Mouse (Mus musculus) kidney, embryonic 16.5 days (tissue): ENCODE data around the gene Tmem132c. TPM values are rescaled to one million over a fixed set of nuclear protein-coding genes. Genes with fewer than 3 reads are reported as not detected.

Experiments
- ATAC-seq: fragments of 200-750 bp; cut with Nextera tagmentation; 2 replicates; pipeline ENCODE4 v1.8.0; 2017; ENCODE audit warnings: moderate TSS enrichment; ENCODE audit not compliant: low FRiP score, low TSS enrichment
- H3K27ac ChIP-seq: fragments of 300-500 bp; sonication (generic); 2 replicates; pipeline ENCODE4 v1.5.1; 2014; ENCODE audit warnings: low read length
- H3K27me3 ChIP-seq: fragments of 300-500 bp; sonication (generic); 2 replicates; pipeline ENCODE4 v1.6.1; 2014; ENCODE audit warnings: low read length, control low read depth, mixed read lengths; ENCODE audit not compliant: insufficient read depth
- H3K36me3 ChIP-seq: fragments of 300-500 bp; sonication (generic); 2 replicates; pipeline ENCODE4 v1.6.1; 2014; ENCODE audit warnings: low read length, control low read depth, mixed read lengths; ENCODE audit not compliant: insufficient read depth
- H3K4me1 ChIP-seq: fragments of 300-500 bp; sonication (generic); 2 replicates; pipeline ENCODE4 v1.6.1; 2014; ENCODE audit warnings: low read length, control low read depth, mixed read lengths; ENCODE audit not compliant: insufficient read depth
- H3K4me2 ChIP-seq: fragments of 300-500 bp; sonication (generic); replicated peaks from 2 replicates; pipeline ENCODE4 v1.6.1; 2014; ENCODE audit warnings: low read depth, low read length
- H3K4me3 ChIP-seq: fragments of 300-500 bp; sonication (generic); 2 replicates; pipeline ENCODE4 v1.5.1; 2014; ENCODE audit warnings: mild to moderate bottlenecking, low read length
- H3K9ac ChIP-seq: fragments of 300-500 bp; sonication (generic); replicated peaks from 2 replicates; pipeline ENCODE4 v1.6.1; 2014; ENCODE audit warnings: low read length
- H3K9me3 ChIP-seq: fragments of 300-500 bp; sonication (generic); 2 replicates; pipeline ENCODE4 v1.6.1; 2016; ENCODE audit warnings: low read length, control low read depth
- WGBS: fragments of 180-500 bp; shearing (Covaris S2); extraction: QIAGEN DNeasy Blood & Tissue Kit; methylation state at CpG from one replicate; pipeline ENCODE4 v1.1.7; 2014; 5-methylcytosine and 5-hydroxymethylcytosine counted together
- polyA plus RNA-seq: library from polyadenylated mRNA; unstranded; fragments of >200 nt; fragmentation: Nextera tagmentation; extraction: Ambion mirVana; gene quantifications from 2 replicates; pipeline ENCODE4 v1.2.1, GENCODE M21; 2015

Gene Tmem132c
- polyA plus RNA-seq, 1 experiment from 2014 or later = 1.5 TPM

GRCm38 (mm10) chr5:127488666-127489065 is 247.1 kb downstream of the Tmem132c start:
- H3K27ac ChIP-seq = no peak overlapping the region
- ATAC-seq = no peak
- WGBS = 65% methylated on average over 13 of the region's 13 CpGs

DNA sequence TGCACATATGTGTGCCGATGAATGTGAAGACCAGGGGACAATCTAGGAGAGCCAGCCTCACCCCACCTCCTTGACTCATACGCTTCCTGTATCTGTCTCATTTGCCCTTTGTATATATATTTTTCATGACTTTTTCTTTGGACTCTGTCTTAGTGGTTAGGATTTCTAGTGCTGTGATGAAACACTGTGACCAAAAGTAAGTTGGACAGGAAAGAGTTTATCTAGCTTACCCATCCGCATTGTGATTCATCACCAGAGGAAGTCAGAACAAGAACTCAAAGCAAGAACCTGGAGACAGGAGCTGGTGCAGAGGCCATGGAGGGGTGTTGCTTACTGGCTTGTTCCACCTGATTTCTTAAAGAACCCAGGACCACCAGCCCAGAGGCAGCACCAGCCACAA is 250.1 kb downstream of the Tmem132c start:
- Histone ChIP-seq H3K4me1 (no peaks in the 10 kb centered on the region), H3K9ac (no peak overlapping the region), H3K4me2 (no peak overlapping the region), H3K9me3 (peaks cover 3% of the 10 kb centered on the region; the same call in 1 of the 2 replicates), H3K36me3 (no peaks in the 10 kb centered on the region), H3K4me3 (no peak overlapping the region), H3K27ac (no peak overlapping the region), H3K27me3 (no peaks in the 10 kb centered on the region)
- ATAC-seq = no peak
- 86% methylated on average over 3 of the region's 3 CpGs for WGBS

More at GRCm38 (mm10) chr5:127488666-127489065, 247.1 kb downstream of the Tmem132c start:
- H3K9me3 ChIP-seq = peaks cover 3% of the 10 kb centered on the region; the same call in 1 of the 2 replicates
- H3K9ac ChIP-seq = no peak overlapping the region
- no peaks in the 10 kb centered on the region for H3K36me3 ChIP-seq
- H3K4me1 ChIP-seq = peaks cover 8% of the 10 kb centered on the region
- no peak overlapping the region for H3K4me3 ChIP-seq
- no peak overlapping the region for H3K4me2 ChIP-seq
- H3K27me3 ChIP-seq = no peaks in the 10 kb centered on the region

DNA sequence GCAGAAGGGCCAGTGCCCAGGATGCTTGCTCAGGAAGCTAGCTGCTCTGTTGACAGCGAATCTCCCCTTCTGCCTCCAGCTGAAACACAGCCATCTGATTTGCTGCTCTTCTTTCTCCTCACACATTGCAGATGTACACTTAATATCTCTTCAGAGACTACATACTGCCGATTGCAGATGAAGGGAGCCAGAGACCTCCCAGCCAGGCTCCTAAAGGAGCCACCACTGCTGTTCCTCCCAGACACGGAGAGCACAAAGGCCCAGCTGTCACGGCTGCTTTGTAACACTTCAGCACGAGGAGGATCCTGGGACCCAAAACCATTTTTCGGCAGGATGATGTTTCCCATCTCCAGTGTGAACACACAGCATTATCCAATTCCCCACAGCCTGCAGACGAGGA is 255.3 kb downstream of the Tmem132c start:
- Histone ChIP-seq H3K4me1 (no peaks in the 10 kb centered on the region), H3K36me3 (no peaks in the 10 kb centered on the region), H3K4me3 (no peak overlapping the region), H3K27ac (no peak overlapping the region), H3K9me3 (peaks cover 2% of the 10 kb centered on the region; the same call in 1 of the 2 replicates), H3K4me2 (no peak overlapping the region), H3K9ac (no peak overlapping the region), H3K27me3 (no peaks in the 10 kb centered on the region)
- 73% methylated on average over 7 of the region's 7 CpGs for WGBS
- ATAC-seq = no peak

DNA sequence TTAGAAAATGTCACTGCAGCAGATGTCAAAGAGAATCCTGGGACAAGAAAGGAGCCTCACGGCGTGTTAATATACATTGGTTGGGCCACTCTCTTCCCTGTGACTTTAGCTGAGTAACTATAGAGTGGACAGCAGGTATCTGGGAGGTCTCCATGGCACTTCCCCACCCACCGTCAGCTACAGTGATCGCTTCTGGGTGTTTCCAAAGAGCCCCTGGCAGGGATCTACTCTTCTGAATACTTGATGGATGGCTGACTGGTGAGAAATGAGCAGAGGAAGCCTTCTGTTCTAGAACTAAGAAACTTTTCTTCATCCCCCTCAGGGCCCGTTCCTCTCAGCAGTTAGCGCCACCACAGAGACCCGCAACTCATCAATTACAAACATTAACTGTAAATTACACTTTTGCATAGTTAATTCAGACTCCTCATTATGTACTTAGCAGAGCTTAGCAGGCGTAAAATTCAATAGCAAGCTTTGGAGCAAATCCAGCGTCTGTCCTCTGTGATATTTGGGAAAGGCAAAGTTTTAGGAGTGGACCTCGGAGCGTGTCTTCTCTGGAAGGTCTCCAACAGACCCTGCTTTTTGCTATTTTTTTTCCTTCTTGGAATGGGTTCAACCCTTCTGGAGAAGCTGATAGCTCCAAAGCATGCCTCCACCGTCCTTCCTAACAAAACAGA is 257.7 kb downstream of the Tmem132c start:
- H3K4me2 ChIP-seq = no peak overlapping the region
- no peak overlapping the region for H3K4me3 ChIP-seq
- 70% methylated on average over 12 of the region's 12 CpGs for WGBS
- H3K4me1 ChIP-seq = no peaks in the 10 kb centered on the region
- H3K9me3 ChIP-seq = peaks cover 6% of the 10 kb centered on the region; the same call in 1 of the 2 replicates
- no peaks in the 10 kb centered on the region for H3K36me3 ChIP-seq
- no peaks in the 10 kb centered on the region for H3K27me3 ChIP-seq
- H3K9ac ChIP-seq = no peak overlapping the region
- H3K27ac ChIP-seq = no peak overlapping the region
- no peak for ATAC-seq

GRCm38 (mm10) chr5:127502838-127503237 is 261.2 kb downstream of the Tmem132c start:
- Histone ChIP-seq H3K4me1 (no peaks in the 10 kb centered on the region), H3K36me3 (no peaks in the 10 kb centered on the region), H3K9ac (no peak overlapping the region), H3K4me3 (no peak overlapping the region), H3K27me3 (no peaks in the 10 kb centered on the region), H3K9me3 (peaks cover 6% of the 10 kb centered on the region; the same call in 1 of the 2 replicates), H3K27ac (no peak overlapping the region), H3K4me2 (no peak overlapping the region)
- 31% methylated on average over 7 of the region's 7 CpGs for WGBS
- no peak for ATAC-seq

GRCm38 (mm10) chr5:127505697-127506096 is 264.1 kb downstream of the Tmem132c start:
- WGBS = 75% methylated on average over 6 of the region's 6 CpGs
- no peak for ATAC-seq

GRCm38 (mm10) chr5:127511653-127512052 is 270.0 kb downstream of the Tmem132c start:
- Histone ChIP-seq H3K4me1 (no peaks in the 10 kb centered on the region), H3K9me3 (no peaks in the 10 kb centered on the region), H3K4me2 (no peak overlapping the region), H3K4me3 (no peak overlapping the region), H3K27me3 (no peaks in the 10 kb centered on the region), H3K36me3 (no peaks in the 10 kb centered on the region), H3K27ac (no peak overlapping the region), H3K9ac (no peak overlapping the region)
- no peak for ATAC-seq
- 83% methylated on average over 6 of the region's 6 CpGs for WGBS

More at GRCm38 (mm10) chr5:127505697-127506096, 264.1 kb downstream of the Tmem132c start:
- H3K9me3 ChIP-seq = peaks cover 6% of the 10 kb centered on the region; the same call in 1 of the 2 replicates
- no peak overlapping the region for H3K27ac ChIP-seq
- H3K36me3 ChIP-seq = no peaks in the 10 kb centered on the region
- no peaks in the 10 kb centered on the region for H3K27me3 ChIP-seq
- H3K9ac ChIP-seq = no peak overlapping the region
- no peaks in the 10 kb centered on the region for H3K4me1 ChIP-seq
- no peak overlapping the region for H3K4me2 ChIP-seq
- no peak overlapping the region for H3K4me3 ChIP-seq

DNA sequence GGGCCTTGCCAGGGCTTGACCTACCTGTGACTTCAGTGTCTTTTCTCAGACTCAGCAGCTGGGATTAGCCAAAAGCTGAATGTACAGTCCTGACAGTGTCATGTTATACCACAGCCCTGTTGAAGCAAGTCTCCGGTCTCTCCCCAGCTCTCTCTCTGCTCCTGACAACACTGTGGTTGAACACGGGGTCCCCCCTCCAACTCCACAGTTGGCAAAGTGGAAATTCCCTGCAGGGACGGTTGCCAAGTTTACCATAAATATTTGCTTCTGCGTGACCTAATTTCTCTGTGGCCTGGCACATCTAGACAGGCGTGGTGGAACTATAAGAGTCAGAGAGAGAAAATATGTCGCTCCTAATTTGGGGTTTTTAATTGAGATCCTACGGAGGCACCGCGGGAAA is 274.4 kb downstream of the Tmem132c start:
- Histone ChIP-seq H3K27me3 (no peaks in the 10 kb centered on the region), H3K9ac (no peak overlapping the region), H3K4me1 (no peaks in the 10 kb centered on the region), H3K4me2 (no peak overlapping the region), H3K27ac (no peak overlapping the region), H3K36me3 (no peaks in the 10 kb centered on the region), H3K9me3 (no peaks in the 10 kb centered on the region), H3K4me3 (no peak overlapping the region)
- no peak for ATAC-seq
- WGBS = 89% methylated on average over 9 of the region's 9 CpGs

DNA sequence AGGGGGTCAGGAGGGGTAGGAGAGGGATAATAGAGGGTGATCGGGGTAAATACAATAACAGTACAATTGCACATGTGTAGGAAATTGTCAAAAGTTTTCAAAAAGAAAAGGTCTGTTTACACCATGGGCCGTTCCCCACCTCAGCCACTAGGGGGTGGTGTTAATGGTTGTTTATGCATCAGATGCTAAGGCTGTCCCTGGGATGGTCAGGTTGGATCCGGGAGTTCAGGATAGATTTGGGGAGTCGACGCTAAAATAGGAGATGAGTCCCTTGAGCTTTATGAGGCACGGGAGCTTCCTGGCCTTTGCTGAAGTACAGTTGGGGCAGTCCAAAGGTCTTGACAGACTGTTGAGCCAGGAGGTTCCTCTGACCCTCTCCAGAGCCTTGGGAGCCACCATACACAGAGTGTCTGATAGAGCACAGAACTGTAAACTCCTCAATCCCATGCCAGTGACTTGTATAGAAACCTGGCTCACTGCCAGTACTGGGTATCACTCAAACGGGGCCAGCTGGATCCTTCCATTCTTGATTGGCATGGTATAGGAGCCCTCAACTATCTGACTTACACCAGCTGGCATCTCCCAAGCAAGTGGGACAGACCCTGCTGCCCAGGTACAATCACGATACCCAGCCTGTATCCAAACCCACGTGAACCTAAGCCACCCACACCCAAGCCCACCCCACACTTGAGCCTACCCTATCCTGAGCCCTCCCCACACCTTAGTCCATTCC is 281.3 kb downstream of the Tmem132c start:
- no peak overlapping the region for H3K9ac ChIP-seq
- H3K27me3 ChIP-seq = no peaks in the 10 kb centered on the region
- no peaks in the 10 kb centered on the region for H3K36me3 ChIP-seq
- H3K4me2 ChIP-seq = no peak overlapping the region
- H3K4me1 ChIP-seq = no peaks in the 10 kb centered on the region
- no peak overlapping the region for H3K27ac ChIP-seq
- no peak for ATAC-seq
- no peaks in the 10 kb centered on the region for H3K9me3 ChIP-seq
- WGBS = 63% methylated on average over 9 of the region's 9 CpGs
- H3K4me3 ChIP-seq = no peak overlapping the region
